Mouse (Mus musculus) left cerebral cortex, postnatal 36 days (tissue): Measurements from ENCODE around the gene Limch1. TPM values are rescaled to one million over a fixed set of nuclear protein-coding genes. Genes with fewer than 3 reads are reported as not detected.

Experiments
- DNase-seq, 2 experiments: peaks; one replicate each; pipeline ENCODE4 v3.0.0; 2021 to 2022; ENCODE audit warnings: low spot score in 2 of 2, mixed read lengths in 1 of 2
- intact Hi-C: fragments of 180-260 bp; cut with DNase I; formaldehyde crosslinking; loops from one replicate; pipeline ENCODE4 v1.15.1; 2025
- total RNA-seq, 2 experiments: library from RNA; stranded (reverse); gene quantifications; 2 replicates each; pipeline ENCODE4 v1.2.3; 2021

Limch1 gene
- total RNA-seq, 2 experiments from 2014 or later, result 100 to 131 TPM

DNA sequence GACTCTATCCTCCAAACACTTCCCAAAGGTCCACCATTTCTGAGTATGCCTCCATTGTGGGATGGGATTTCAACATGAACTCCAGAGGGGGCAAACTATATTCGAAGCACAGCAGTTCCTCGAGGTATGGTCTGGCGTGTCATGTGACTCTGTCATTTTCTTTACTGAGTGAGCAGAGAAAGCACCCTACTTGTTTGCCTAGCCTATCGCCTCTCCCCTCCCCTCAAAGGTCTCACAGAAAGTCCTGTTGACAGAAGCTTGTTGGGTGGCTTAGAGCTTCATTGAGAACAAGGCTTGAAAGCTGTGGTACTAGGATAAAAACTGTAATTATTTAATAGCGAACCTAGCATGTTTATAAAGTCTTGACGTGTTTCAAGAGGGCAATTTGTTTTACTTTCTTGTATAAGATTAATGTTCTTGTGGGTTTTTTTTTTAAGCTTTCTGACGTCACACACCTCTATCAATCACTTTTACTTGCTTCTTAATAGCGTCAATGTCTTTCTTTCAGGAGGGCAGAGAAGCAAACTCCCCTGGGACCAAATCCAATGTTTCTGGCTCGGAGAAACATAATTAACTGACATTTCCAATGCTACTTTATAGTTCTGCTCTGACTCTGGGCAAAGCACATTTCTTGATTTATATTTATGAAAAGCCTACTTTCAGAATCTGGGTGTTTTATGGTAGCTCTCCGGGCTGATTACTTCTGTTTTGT lies 32.5 kb downstream of the Limch1 start:
- intact Hi-C loops, result no loop called here
- no peak for DNase-seq

DNA sequence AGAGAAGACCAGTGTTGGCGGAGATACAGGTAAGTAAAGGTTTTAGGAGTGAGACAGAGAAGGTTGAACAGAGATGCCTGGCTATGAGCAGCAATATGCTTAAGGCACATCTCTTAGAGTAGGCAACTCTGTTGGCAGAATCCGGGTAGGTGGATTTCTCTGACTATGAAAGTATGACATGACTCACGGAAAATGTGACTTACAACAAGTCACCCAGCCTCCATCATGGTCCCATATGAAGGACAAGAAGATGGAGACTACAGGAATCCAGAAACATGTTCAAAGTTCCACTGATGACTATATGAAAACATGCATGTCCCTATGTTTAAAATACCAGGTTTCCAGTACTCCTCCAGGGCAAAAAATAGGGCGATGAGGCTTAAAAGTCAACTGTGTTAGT lies 34.7 kb downstream of the Limch1 start:
- DNase-seq, result no peak
- intact Hi-C loops, result no loop called here

GRCm38 (mm10) chr5:66781507-66781906 lies 35.9 kb downstream of the Limch1 start:
- intact Hi-C loops, result no loop called here

DNA sequence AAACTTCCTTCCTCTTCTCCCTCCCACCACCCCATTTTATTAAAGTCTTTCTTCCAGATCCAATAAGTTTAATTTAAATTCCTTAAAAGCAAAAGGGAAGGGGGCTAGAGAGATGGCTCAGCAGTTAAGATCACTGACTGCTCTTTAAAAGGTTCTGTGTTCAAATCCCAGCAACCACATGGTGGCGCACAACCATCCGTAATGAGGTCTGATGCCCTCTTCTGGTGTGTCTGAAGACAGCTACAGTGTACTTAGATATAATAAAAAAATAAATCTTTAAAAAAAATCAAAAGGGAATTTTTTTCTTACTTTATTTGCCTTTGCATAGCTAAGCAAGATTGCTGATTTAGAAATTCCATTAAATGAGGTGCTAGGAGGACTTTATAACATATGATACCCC lies 37.2 kb downstream of the Limch1 start:
- intact Hi-C loops, result no loop called here
- no peak for DNase-seq

More at GRCm38 (mm10) chr5:66781507-66781906, 35.9 kb downstream of the Limch1 start:
- no peak for DNase-seq

DNA sequence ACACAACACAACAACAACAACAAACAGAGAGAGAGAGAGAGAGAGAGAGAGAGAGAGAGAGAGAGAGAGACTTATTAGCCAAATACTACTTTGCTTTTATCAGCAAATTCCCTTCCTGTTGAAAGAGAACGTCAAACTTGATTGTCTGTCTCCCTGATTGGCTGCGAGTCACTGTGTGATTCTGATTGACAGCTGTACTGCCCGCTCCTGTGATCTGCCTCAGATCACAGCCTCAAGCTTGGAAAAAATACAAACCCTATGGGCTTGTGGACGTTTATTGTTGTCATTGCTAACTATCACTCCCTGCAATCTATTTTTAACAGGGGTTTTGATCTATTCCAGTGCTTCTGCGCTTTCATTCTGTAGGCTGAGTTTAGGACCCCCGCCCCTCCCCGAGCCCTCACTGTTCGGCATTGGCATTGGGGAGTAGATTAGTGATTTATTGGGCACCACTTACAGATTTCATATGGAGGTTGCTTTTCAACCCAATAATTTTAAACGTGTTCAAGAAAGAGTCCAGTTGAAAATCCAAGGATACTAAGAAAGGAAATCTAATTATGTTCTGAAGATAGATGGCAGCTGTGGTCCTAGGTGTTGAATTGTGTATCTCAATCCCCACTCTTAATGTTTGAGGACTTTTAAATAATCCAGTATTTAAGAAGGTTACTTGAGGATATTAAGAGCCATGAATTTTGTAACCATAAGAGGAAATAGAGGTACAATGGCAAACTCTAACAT lies 39.2 kb downstream of the Limch1 start:
- DNase-seq, result no peak
- intact Hi-C loops, result no loop called here

- intact Hi-C loops, result no loop called here
- no peak for DNase-seq
Measured at GRCm38 (mm10) chr5:66785995-66786620, 40.5 kb downstream of the Limch1 start.

DNA sequence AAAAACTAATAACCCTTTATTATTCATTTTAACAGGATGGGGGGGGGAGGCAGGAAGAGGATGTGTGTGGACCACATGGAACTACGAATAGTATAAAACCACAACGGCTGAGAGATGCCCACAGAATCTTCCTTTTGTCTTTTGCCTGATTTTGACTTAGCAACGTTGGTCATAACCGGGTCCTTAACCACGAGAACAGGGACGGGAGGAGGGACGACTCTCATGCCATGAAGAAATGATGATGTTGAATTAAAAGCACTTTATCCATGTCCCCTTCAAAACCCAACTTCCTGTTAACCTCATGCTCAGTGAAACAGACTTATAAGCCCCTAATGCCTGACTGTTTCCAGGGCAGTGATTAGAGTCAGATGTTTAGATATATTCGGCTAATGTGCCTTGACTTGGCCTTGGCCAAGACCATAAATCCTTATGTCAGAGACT lies 41.0 kb downstream of the Limch1 start:
- intact Hi-C loops, result no loop called here
- no peak for DNase-seq

- no peak for DNase-seq
- intact Hi-C loops, result no loop called here
Measured at GRCm38 (mm10) chr5:66789041-66789440, 43.4 kb downstream of the Limch1 start.

DNA sequence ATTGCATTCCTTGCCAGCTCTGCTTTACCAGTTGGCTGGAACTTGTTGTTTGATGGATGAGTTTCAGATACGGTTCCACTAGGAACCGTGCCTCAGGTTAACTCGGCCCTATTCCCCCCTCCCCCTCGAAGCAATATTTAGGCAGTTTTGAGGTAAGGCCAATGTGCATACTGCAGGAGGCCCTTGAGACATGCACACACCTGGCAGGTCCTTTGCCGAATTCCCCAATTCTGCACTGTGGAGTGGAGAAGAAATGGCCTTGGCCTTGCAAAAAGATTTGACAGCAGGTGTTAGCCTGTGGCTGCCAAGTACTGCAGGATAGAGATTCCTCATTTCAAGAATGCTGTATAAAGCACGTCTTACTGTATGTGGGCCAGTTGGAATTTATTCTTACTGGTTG lies 45.5 kb downstream of the Limch1 start:
- DNase-seq, result no peak
- intact Hi-C loops, result no loop called here

GRCm38 (mm10) chr5:66793251-66793650 lies 47.6 kb downstream of the Limch1 start:
- intact Hi-C loops, result no loop called here
- no peak for DNase-seq

- intact Hi-C loops, result no loop called here
- no peak for DNase-seq
Measured at GRCm38 (mm10) chr5:66797326-66797725, 51.7 kb downstream of the Limch1 start.

- intact Hi-C loops, result no loop called here
- DNase-seq, result no peak
Measured at GRCm38 (mm10) chr5:66798135-66798534, 52.5 kb downstream of the Limch1 start.

GRCm38 (mm10) chr5:66798591-66799003 lies 53.0 kb downstream of the Limch1 start:
- DNase-seq, result no peak
- intact Hi-C loops, result no loop called here

DNA sequence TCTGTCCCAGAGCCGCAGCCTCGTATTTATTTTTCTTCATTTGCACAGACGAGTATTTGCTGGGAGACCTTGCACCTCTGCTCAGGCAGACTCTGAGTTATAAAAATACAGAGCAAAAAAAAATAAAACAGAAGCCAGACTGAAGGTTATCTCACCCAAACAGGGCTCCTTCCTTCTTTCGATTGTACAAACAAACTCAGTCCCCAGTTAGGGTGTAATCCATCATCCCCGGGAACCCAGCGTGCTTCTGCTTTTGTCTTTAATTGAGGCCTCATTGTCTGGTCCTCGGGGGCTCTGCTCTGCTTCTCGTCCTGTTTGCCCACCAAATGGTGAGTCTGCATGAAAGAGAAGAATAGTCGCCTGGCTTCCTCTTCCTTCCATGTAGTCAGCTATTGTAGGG lies 54.6 kb downstream of the Limch1 start:
- intact Hi-C loops, result no loop called here
- DNase-seq, result no peak

GRCm38 (mm10) chr5:66800977-66801376 lies 55.4 kb downstream of the Limch1 start:
- intact Hi-C loops, result no loop called here
- DNase-seq, result no peak

DNA sequence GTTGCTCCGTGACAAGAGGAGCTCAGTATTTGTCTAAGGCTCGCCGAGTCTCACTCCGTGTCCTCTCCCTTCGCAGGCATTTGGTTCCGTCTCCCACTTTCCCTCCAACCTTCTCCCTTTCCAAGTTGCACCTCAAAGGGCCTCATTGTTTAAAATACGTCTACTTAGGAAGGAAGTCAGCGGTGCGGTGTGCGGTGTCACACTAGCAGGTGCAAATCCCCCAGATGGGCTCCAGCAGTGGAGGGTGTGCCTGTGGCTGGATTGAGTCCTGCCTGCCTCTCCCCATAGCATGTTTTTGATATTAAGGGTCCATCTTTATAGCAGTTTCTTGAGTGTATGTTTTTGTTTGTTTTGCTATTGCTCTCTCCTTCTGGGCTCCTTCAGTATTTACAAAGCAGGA lies 56.6 kb downstream of the Limch1 start:
- intact Hi-C loops, result no loop called here
- DNase-seq, result no peak

DNA sequence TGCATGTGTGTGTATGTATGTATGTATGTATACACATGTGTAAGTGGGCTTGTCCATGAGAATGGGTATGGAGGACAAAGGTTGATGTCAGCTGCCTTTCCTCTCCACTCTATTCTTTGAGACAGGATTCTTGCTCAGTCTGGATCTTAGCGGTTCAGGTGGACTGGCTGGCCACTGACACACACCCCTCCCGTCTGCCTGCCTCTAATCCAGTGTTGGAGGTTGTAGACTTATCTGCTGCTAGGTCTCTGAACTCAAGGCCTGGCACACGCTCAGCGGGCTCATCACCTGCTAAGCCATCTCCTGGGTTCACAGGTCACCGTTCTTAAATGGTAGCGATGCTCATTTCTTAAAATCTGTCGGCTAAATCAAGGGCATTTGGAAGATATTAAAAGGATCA lies 60.7 kb downstream of the Limch1 start:
- DNase-seq, result no peak
- intact Hi-C loops, result no loop called here

- DNase-seq, result no peak
- intact Hi-C loops, result no loop called here
Measured at GRCm38 (mm10) chr5:66807737-66808136, 62.1 kb downstream of the Limch1 start.

DNA sequence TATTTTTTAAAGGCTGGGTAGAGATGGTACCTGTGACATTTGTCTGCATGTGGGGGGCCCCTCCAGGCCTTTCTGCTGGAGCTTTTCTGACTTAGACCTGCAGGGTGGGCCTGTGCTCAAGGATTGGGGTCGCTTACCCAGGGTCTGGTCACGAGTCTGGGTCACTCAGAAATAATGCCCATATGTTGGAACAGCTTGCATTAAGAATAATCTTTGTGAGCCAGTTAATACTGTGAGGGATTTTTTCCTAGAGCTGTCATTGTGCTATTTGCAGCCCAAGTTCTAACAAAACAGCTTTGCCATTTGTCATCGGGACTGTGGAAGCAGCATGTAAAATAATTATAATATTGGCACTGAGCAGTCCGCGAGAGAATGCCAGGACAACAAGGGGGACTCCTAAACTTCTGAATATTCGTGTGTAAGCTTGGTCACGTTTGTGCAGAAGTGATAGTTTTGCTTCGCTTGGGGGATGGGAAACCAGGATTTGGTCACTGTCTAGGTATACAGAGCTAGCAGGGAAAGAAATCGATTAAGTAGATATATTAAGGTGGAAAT lies 63.5 kb downstream of the Limch1 start:
- intact Hi-C loops, result no loop called here
- DNase-seq, result no peak

DNA sequence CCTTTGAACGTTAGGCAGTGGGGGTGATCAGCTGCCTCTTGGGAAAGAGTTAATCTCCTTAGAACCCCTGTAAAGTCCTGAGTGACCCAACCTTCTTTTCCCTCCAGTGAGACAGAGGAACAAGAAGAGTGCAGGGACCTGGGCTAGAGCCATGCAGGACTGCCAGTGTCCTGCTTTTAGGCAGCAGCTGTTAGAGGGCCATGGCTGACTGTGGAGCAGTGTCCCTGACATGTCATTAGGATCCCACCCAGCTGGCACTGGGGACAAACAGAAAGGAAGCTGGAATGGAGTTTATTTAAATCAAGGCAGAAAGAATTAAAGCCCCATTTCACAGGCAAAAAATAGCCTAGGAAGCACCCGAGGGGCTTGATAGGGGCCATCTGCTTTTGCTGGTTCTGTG lies 64.8 kb downstream of the Limch1 start:
- no peak for DNase-seq
- intact Hi-C loops, result no loop called here

DNA sequence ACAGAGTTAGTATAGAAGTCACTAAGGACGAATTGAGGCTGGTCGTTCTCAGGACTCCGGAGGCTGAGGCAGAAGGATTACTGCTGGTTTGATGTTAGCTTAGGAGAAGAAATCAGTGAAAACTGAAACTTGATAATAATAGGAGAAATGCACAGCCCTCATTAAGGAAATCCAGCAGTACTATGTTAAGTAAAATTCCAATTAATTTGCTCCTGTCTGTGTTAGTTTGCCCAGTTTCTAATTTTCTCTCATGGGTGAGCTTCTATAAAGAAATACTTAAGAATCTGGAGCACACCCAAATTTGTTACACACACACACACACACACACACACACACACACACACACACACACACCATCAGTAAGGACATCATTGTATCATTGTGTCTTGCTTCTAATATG lies 69.0 kb downstream of the Limch1 start:
- no peak for DNase-seq
- intact Hi-C loops, result no loop called here
